Mouse (Mus musculus): ENCODE data around the gene Hapln2.

DNA sequence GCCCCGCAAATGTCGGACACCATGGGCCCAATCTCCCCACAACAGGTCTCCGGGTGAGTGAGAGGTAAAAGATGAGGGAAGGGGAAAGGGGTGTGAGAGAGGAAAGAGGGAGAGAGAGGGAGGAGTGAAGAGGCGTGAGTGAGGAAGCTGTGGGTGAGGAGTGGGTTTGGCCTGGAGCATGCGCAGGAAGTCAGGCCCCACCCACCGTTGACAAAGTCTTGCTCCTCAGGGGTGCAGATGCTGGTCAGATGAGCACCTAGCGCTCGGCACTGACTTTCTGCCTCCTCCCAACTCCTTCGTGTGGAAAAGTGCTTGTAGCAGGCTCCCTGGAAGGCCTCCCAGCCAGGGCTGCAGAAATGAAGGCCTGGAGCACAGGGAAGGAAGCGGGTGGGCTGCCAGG is 37.4 kb downstream of the Hapln2 start:
- no peak for TF ChIP-seq ZNF384 (IDR thresholded peaks at IDR 0.05; ENCODE audit: low read depth, low read length)
- TF ChIP-seq HCFC1 (IDR thresholded peaks at IDR 0.05; ENCODE audit: borderline replicate concordance, insufficient read depth, low read length) = no peak
